Mouse (Mus musculus) subcutaneous adipose tissue, adult 2 months (tissue): ENCODE results near the gene Nipsnap3b. TPM values are rescaled to one million over a fixed set of nuclear protein-coding genes. Genes with fewer than 3 reads are reported as not detected.

Experiments
- polyA plus RNA-seq: library from polyadenylated mRNA; depleted of rRNA; stranded (reverse); fragments of >200 nt; gene quantifications from 2 replicates; pipeline ENCODE4 v1.2.3, GENCODE M21; 2012; ENCODE audit warnings: low replicate concordance; rRNA removed

Nipsnap3b gene
- polyA plus RNA-seq, result 35.6 and 42.5 TPM in 2 replicates

GRCm38 (mm10) chr4:53011732-53012361 lies at the start of gene Nipsnap3b:
Gene Nipsnap3b (plus strand): TSS chr4:53011880.

GRCm38 (mm10) chr4:52964247-52964646 lies 47.4 kb upstream of the Nipsnap3b start, which contains the start of gene Olfr270:
Gene Olfr270 (plus strand): TSS chr4:52964547.

GRCm38 (mm10) chr4:52989248-52989647 lies 22.4 kb upstream of the Nipsnap3b start, which contains the start of gene Nipsnap3a:
Gene Nipsnap3a (plus strand): TSS chr4:52989272.

Other genes with a start within 250 kb of the Nipsnap3b start
- not detected in 2 replicates for gene Olfr275, start 197.3 kb upstream of the Nipsnap3b start, polyA plus RNA-seq
- not detected in 2 replicates for gene Olfr273, start 152.6 kb upstream of the Nipsnap3b start, polyA plus RNA-seq
- not detected in 2 replicates for gene Olfr272, start 92.7 kb upstream of the Nipsnap3b start, polyA plus RNA-seq
- not detected in 2 replicates for gene Olfr270, start 47.3 kb upstream of the Nipsnap3b start, polyA plus RNA-seq
- not detected in 2 replicates for gene Nipsnap3a, start 22.6 kb upstream of the Nipsnap3b start, polyA plus RNA-seq
- gene Abca1, start 148.0 kb downstream of the Nipsnap3b start, polyA plus RNA-seq, result 40.9 and 41.1 TPM in 2 replicates